Mouse (Mus musculus): ENCODE data around the gene Tmem239. TPM values are rescaled to one million over a fixed set of nuclear protein-coding genes. Genes with fewer than 3 reads are reported as not detected.

Gene Tmem239
- not detected in 4 replicates for total RNA-seq (2023)

DNA sequence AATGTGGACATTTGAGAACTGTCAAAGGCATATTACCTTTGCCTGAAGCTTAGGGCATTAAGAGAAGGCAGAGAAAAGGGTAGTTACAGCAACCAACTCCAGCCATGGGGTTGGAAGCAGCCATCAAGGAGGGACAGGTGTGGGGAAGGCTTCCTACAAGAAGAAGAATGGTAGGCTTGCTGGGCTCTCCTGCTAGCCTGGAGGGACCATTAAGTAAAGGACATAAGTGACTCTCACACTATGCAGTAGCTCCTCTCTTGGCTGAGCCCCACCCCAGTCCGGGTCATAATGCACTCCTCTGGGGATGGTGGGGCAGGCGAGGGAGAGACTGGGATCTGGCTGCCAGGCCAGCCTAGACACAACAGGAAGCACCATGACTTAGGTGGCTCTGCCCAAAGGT is at the start of gene Tmem239:
Gene Tmem239 (plus strand): TSS at position 301 of the 400 bp plus-strand sequence.

DNA sequence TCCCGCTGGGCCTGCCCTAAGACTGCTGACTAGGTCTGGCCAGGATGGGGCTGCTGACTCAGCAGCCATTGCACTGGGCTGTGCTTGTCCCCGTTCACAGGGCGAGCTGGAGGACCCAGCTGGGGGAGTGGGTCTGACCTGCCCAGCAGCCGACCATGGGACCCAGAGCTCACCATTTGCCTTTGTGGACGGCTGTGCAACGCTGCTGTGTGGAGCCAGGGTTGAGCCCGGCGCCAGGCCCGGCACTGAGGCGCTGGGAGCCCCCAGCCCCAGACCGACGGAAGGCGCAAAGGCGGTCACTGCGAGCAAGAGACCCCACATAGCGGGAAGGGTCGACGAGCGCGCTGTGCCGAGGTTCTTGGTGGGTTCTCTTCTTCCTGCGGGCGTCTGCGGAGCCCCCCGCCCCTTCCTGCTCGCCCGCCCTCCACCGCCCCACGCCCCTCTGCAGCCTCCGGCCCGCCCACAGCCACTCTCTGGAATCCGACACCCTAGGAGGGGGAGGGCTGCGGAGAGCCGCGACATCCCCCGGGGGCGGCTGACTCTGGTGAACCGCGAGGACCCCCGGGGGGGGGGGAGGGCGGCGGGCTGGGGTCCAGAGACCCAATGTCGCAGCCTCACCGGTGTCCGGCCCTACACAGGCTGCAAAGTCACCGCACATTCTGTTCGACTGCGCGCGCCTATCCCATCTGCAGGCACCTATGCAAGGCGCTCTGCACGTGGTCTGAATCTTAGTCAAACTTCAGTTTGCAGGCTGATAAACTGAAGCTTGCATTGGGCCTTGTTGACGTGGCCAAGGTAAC is 8.9 kb upstream of the Tmem239 start, which contains the start of gene Cpxm1:
Gene Cpxm1 (minus strand): TSS at position 389 of the 800 bp plus-strand sequence.

DNA sequence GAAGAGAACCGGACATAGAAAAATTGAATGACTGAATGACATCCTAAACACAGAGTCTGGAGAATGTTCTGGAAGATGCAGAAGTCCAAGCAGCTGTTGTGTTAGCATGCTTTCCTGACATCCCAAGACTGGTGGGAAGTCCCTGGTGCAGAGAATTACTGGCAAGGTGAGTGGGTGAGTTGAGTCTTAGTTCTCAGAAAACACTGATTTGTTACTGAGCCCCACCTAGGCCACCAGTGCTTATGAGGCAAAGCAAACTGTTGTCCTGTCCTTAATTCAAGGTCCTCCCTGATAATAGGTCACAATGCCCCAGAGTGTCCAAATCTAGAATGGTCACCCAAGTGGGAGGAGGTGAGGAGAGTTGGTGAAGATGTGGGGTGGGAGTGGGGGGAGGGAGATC is 1.3 kb upstream of the Tmem239 start, which contains the start of the genes Gm28372 and 1700020A23Rik:
Gene Gm28372 (plus strand): TSS at position 301 of the 400 bp plus-strand sequence.
Gene 1700020A23Rik (plus strand): TSS at position 321 of the 400 bp plus-strand sequence.

DNA sequence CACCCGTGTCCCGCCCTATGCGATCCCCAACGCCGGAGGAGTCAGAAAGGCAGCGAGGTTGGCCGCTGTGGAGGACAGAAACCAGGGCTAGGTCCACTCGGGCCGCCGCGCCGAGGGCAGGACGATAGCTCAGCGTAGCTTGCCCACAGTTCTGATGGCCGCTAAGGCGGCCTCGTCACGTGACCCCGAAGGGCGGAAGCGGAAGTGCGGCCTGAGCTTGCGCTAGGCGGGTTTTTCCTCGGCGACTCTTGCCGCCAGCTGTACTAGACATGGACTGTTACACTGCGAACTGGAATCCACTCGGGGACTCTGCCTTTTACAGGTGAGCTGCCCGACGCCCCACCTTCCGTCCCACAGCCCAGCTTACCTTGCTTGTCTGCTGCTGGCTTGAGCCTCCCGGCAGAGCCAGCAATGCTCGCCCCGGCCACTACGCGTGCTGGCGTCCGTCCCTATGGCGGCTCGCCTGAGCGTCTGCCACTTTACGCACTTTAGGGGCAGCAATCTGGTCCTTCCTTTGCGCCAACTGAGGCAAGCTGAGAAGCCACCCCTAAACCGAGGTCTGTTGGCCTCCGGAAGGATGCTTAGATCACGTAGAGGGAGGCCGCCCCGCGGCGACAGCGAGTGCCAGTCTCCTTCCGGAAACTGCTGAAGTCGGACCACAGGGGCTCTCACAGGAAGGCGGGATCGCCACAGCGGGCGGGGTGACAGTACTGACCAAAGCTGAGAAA is 18.0 kb downstream of the Tmem239 start, which contains the start of the genes Vps16 and Pced1a:
Gene Vps16 (plus strand): TSS at position 214 of the 728 bp plus-strand sequence.
Gene Pced1a (minus strand): TSS at position 576 of the 728 bp plus-strand sequence.

DNA sequence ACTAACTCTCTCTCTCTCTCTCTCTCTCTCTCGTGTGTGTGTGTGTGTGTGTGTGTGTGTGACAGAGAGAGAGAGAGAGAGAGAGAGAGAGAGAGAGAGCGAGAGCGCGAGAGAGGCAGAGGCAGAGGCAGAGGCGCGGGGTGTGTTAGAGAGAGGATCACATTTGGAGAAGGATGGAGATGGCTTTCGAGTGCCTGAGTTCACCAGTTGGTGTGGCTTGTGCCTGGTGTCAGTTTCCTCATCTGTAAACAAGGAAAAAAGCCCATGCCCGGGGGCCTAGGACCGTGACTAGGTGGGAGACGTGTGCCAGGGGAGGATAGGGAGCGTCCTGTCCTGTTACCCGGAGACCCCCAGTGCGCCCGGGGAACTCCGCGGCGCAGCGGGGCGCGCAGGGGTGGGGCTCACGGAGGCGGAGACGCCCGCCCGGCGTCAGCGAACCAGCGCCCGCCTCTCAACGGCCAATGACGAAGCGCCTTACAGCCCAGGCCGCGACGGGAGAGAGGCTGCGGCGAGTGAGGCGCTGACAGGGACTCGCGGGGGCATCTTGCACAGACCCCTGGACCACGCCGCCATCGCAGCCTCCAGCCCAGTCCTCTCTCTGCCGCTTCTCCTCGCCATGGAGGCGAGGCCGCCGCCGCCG is 43.6 kb downstream of the Tmem239 start, which contains the start of gene Ptpra:
Gene Ptpra (plus strand): TSS at position 485 of the 640 bp plus-strand sequence.

Other genes starting within 250 kb of the Tmem239 start
- 170 to 185 TPM (median 178 TPM) in 4 replicates for gene Snrpb, start 227.1 kb upstream of the Tmem239 start, total RNA-seq (2023)
- not detected in 4 replicates for gene Tmc2, start 211.3 kb upstream of the Tmem239 start, total RNA-seq (2023)
- 312 to 373 TPM (median 325 TPM) in 4 replicates for gene Nop56, start 132.0 kb upstream of the Tmem239 start, total RNA-seq (2023)
- 118 to 131 TPM (median 124 TPM) in 4 replicates for gene Idh3b, start 121.9 kb upstream of the Tmem239 start, total RNA-seq (2023)
- not detected in 4 replicates for gene Ebf4, start 111.3 kb upstream of the Tmem239 start, total RNA-seq (2023)
- 0.63 to 1.1 TPM (median 0.69 TPM) in 3 of 4 replicates, not detected in the other for gene Cpxm1, start 8.9 kb upstream of the Tmem239 start, total RNA-seq (2023)
- not detected in 4 replicates for gene Gm28372, start 1.2 kb upstream of the Tmem239 start, total RNA-seq (2023)
- gene 1700020A23Rik, start 1.2 kb upstream of the Tmem239 start, total RNA-seq (2023) = not detected in 4 replicates
- 142 to 168 TPM (median 153 TPM) in 4 replicates for gene Vps16, start 17.9 kb downstream of the Tmem239 start, total RNA-seq (2023)
- 16.8 to 23.0 TPM (median 19.8 TPM) in 4 replicates for gene Pced1a, start 18.2 kb downstream of the Tmem239 start, total RNA-seq (2023)
- 101 to 107 TPM (median 104 TPM) in 4 replicates for gene Ptpra, start 43.8 kb downstream of the Tmem239 start, total RNA-seq (2023)
- 45.9 to 57.9 TPM (median 48.6 TPM) in 4 replicates for gene Mrps26, start 157.3 kb downstream of the Tmem239 start, total RNA-seq (2023)
- gene Oxt, start 169.7 kb downstream of the Tmem239 start, total RNA-seq (2023) = not detected in 4 replicates
- gene Avp, start 176.1 kb downstream of the Tmem239 start, total RNA-seq (2023) = not detected in 4 replicates
- 5.9 to 7.6 TPM (median 6.6 TPM) in 4 replicates for gene Fastkd5, start 223.5 kb downstream of the Tmem239 start, total RNA-seq (2023)
- 4.9 to 6.1 TPM (median 5.8 TPM) in 4 replicates for gene Ubox5, start 223.6 kb downstream of the Tmem239 start, total RNA-seq (2023)
- gene Lzts3, start 236.3 kb downstream of the Tmem239 start, total RNA-seq (2023) = 5.5 to 7.6 TPM (median 6.1 TPM) in 4 replicates